Mouse (Mus musculus): ENCODE measurements at regions not wholly inside any gene's neighbourhood (a gene's known extent, or its start where the extent isn't known, plus 50 kb on each side); places are given as distances from the start of the nearest gene placed in this dataset.

- DNase-seq (ENCODE audit: low spot score in 2 of 2): no peak
- intact Hi-C loops (cut with DNase I): no loop called here
These were observed 52.5 kb downstream of the Adm start for GRCm38 (mm10) chr7:110679916-110680315.

- intact Hi-C loops (cut with DNase I): no loop called here
- DNase-seq (ENCODE audit: low spot score in 2 of 2): no peak
These were observed 55.5 kb downstream of the Adm start for GRCm38 (mm10) chr7:110682911-110683310.

GRCm38 (mm10) chr7:110688884-110689681 is 61.6 kb downstream of the Adm start:
- intact Hi-C loops (cut with DNase I): no loop called here
- DNase-seq (ENCODE audit: low spot score in 2 of 2): no peak

- intact Hi-C loops (cut with DNase I): no loop called here
- no peak for DNase-seq (ENCODE audit: low spot score in 2 of 2)
These were observed 62.8 kb downstream of the Adm start for GRCm38 (mm10) chr7:110690241-110690640.

- intact Hi-C loops (cut with DNase I): no loop called here
- DNase-seq (ENCODE audit: low spot score in 2 of 2): no peak
These were observed 63.4 kb downstream of the Adm start for GRCm38 (mm10) chr7:110690856-110691255.

- no peak for DNase-seq (ENCODE audit: low spot score in 2 of 2)
- intact Hi-C loops (cut with DNase I): no loop called here
These were observed 66.8 kb downstream of the Adm start for GRCm38 (mm10) chr7:110694262-110694661.

- intact Hi-C loops (cut with DNase I): no loop called here
- no peak for DNase-seq (ENCODE audit: low spot score in 2 of 2)
These were observed 68.3 kb downstream of the Adm start for GRCm38 (mm10) chr7:110695729-110696128.

GRCm38 (mm10) chr7:110698211-110699153 is 69.5 kb upstream of the Ampd3 start:
- DNase-seq (ENCODE audit: low spot score in 2 of 2): no peak
- intact Hi-C loops (cut with DNase I): no loop called here

GRCm38 (mm10) chr7:110699596-110699995 is 68.4 kb upstream of the Ampd3 start:
- intact Hi-C loops (cut with DNase I): no loop called here
- no peak for DNase-seq (ENCODE audit: low spot score in 2 of 2)

- intact Hi-C loops (cut with DNase I): no loop called here
- DNase-seq (ENCODE audit: low spot score in 2 of 2): no peak
These were observed 66.2 kb upstream of the Ampd3 start for GRCm38 (mm10) chr7:110701681-110702413.

GRCm38 (mm10) chr7:110702414-110702783 is 65.6 kb upstream of the Ampd3 start:
- DNase-seq (ENCODE audit: low spot score in 2 of 2): peak; percentile 52 to 76
- intact Hi-C loops (cut with DNase I): no loop called here

- intact Hi-C loops (cut with DNase I): no loop called here
- DNase-seq (ENCODE audit: low spot score in 2 of 2): no peak
These were observed 62.5 kb upstream of the Ampd3 start for GRCm38 (mm10) chr7:110705311-110706000.

- intact Hi-C loops (cut with DNase I): no loop called here
- DNase-seq (ENCODE audit: low spot score in 2 of 2): no peak
These were observed 61.9 kb upstream of the Ampd3 start for GRCm38 (mm10) chr7:110706001-110706695.

- intact Hi-C loops (cut with DNase I): no loop called here
- no peak for DNase-seq (ENCODE audit: low spot score in 2 of 2)
These were observed 61.3 kb upstream of the Ampd3 start for GRCm38 (mm10) chr7:110706696-110707087.

- no peak for DNase-seq (ENCODE audit: low spot score in 2 of 2)
- intact Hi-C loops (cut with DNase I): no loop called here
These were observed 59.9 kb upstream of the Ampd3 start for GRCm38 (mm10) chr7:110708116-110708515.

- DNase-seq (ENCODE audit: low spot score in 2 of 2): no peak
- intact Hi-C loops (cut with DNase I): no loop called here
These were observed 59.2 kb upstream of the Ampd3 start for GRCm38 (mm10) chr7:110708781-110709180.

- intact Hi-C loops (cut with DNase I): no loop called here
- DNase-seq (ENCODE audit: low spot score in 2 of 2): no peak
These were observed 58.4 kb upstream of the Ampd3 start for GRCm38 (mm10) chr7:110709606-110710005.

- no peak for DNase-seq (ENCODE audit: low spot score in 2 of 2)
- intact Hi-C loops (cut with DNase I): no loop called here
These were observed 57.6 kb upstream of the Ampd3 start for GRCm38 (mm10) chr7:110710256-110710962.
